Mouse (Mus musculus): ENCODE measurements around the gene S100a3.
A peak's percentile ranks its signal among the peaks of the same experiment; 100 is the strongest.

Gene S100a3

DNA sequence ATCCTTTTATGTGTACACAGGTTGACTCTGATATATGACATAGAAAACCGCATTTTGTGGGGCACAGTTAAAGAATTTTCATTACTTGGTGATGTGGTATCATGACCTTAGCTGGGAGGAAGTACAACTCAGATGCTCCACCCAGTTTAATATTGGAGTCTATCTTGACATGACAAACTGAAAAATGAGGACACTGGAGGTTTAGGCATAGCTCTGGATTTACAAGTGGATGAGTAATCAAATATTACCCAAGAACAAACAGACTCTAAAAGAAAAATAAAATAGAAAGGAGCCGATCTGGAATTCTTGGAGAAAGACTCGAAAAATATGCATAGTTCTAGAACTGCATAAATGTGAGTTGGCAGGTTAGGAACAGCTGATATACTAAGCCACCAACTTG lies 14.9 kb downstream of the S100a3 start:
- no peak for DNase-seq

DNA sequence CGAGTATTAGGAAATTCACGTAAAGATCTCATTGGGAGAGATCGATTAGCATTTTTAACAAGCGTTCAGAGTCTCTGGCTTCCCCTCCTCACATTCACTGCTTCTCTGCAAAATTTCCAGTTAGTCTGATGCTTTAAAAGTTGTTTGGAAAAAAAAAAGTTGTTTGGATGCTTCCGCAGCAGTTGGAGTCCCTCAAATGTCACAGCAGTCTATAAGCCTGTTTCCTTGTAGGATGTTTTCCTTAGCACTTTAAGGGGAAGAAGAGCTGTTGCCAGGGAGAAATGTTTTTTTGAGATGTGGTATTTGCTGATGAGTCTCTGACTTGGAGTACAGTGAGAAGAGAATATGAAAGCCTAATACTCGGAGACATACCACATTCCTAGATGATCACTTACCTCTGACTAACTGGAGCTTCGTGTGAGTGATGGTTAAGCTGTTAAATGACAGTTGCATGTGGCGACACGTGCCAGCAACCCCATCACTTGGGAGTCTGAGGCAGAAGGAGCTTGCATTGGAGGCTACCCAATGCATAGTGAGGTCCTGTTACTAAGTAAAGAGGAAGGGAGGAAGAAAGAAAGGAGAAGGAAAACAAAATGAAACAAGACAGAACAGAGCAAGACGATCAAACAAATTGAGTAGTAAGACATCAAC lies 16.1 kb downstream of the S100a3 start:
- no peak for DNase-seq

GRCm38 (mm10) chr3:90579433-90579832 lies 19.1 kb downstream of the S100a3 start:
- no peak for DNase-seq

DNA sequence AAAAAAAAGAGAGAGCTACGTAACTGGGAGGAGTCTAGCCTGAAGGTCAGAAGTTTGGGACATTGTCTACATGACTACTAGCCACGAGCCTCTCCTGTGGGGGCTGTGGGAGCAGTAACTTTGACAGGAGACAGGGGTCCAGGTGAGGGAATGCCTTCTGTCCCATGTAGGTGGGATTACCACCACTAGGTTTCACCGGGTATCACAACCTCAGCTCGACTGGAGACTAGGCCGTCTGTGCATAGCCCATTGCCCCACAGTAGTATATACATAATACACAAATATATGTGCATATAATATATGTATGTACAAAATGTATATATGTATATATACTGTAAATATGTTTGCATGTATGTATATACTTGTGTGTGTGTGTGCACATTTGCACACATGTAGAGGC lies 20.8 kb downstream of the S100a3 start:
- DNase-seq, result no peak

DNA sequence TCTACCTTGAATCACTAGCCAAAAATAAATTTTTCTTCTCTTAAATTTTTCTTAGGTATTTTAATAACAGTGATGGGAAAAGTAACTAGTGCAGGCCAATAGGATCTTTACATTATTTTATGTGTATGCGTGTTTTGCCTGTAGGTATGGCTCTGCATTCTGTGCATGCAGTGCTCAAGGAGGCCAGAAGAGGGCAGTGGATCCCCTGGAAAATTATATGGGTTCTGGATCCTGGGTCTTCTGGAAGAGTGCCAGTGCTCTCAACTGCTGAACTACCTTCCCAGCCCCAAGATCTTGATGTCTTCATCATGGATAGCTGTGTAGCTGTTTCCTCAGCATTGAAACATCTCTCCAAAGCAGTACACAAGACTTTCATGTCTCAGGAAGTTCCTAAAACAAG lies 21.8 kb downstream of the S100a3 start:
- DNase-seq, result no peak

DNA sequence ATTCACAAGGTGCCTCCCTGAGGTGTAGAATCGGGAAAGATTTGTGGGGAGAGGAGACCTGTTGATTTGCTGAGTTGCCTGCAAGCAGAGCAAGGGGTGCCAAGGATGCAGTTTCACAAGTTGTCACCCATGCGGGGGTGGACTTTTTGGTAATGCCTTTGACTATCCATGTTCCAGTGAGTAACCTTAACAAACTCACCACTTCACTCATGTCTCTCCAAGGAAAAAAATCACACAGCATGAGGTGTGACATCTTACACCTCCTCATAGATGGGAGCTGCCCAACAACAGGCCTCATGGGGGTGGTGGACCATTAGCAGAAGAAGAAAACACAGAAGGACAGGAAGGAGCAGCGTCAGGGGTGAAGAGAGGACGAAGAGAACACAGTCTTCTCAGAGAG lies 22.2 kb downstream of the S100a3 start:
- DNase-seq, result no peak

GRCm38 (mm10) chr3:90583893-90584292 lies 23.5 kb downstream of the S100a3 start:
- no peak for DNase-seq

DNA sequence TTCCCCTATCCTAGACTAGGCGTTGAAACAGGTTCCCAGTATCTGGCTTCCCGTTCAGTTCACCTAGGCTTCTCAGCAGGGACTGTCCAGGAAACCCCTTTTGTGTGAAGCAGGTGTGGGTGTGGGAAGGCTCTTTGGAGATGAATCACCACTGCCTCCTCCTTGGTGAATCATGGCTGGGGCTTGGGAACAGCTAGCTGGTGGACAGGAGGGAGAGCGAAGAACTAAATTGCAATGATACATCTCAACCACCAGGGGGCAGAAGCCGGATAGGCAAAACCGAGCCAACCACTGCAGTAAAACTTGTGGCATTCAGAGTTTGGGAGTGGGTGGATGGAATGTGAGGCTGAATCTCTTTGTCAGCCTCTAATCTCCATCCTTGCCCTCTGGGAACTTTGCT lies 25.2 kb downstream of the S100a3 start:
- peak; percentile 25 for DNase-seq

- no peak for DNase-seq
Measured at GRCm38 (mm10) chr3:90586016-90586643, 25.8 kb downstream of the S100a3 start.

- no peak for DNase-seq
Measured at GRCm38 (mm10) chr3:90586906-90587305, 26.5 kb downstream of the S100a3 start.

DNA sequence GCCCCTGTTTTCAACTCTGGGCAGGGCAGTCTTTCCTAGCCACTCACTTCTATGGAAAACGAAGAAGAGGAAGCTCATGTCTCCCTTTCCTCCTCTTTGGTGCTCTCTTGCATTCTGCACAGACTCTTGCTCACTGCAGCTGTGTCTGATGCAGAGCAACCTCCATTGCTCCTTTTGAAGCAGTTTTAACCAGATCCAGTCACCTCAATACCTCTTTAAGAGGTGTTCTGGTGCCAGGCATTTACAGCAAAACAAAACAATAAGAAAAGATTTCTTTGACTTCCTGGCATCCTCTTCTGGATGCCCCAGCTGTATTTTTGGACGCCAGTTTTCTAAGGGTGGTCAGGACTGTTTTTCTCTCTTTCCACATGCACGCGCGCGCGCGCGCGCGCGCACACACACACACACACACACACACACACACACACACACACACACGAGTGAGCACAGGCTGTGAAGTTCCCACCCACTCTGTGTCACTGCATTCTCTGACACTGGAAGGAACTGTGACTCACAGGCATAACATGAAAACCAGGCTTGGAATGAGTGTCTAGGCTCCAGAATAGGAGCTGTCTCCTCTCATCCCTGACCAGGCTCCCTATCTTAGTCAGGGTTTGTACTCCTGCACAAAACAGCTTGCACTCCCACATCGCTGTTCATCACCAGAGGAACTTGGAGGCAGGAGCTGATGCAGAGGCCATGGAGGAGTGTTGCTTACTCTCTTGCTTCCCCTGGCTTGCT lies 27.2 kb downstream of the S100a3 start:
- DNase-seq, result no peak

DNA sequence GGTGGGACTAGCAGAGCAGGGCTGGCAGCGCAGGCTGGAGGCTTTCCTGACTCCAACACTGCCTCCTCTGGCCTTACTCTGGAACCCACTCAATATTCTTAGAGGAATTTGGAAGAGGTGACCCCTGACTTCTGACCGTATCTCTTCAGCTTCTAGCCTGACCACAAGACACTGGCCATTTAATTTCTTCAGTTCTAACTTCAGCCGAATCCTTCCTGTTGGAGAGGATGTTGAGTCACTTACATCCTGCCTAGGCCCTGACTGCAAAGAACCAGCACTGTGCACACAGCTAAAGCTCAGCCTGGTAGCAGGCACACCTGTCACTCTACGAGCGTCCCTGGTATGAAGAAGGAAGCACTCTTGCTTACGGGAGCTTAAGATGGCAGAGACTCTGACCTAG lies 29.0 kb downstream of the S100a3 start:
- DNase-seq, result no peak

DNA sequence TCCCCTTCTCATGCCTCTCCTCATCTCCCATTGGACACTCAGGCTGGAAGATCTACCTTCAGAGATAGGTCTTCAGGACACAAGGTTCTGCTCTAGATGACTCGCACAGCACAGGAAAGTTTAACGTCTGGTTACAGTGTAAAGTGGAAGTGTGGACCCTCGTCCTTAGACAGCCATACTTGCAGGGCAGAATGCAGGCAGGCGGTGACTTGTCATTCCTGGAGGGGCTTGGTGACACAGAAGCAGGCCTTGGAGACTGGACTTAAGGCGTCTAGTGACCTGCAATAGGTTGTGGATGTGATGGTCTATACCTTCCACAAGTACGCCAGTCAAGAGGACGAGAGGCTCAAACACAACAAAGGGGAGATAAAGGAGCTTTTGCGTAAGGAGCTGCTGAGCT lies 29.6 kb downstream of the S100a3 start, which contains the start of gene S100a2:
Gene S100a2 (plus strand): TSS at position 301 of the 400 bp plus-strand sequence.
- DNase-seq, result no peak

GRCm38 (mm10) chr3:90594466-90594865 lies 34.1 kb downstream of the S100a3 start:
- DNase-seq, result no peak

DNA sequence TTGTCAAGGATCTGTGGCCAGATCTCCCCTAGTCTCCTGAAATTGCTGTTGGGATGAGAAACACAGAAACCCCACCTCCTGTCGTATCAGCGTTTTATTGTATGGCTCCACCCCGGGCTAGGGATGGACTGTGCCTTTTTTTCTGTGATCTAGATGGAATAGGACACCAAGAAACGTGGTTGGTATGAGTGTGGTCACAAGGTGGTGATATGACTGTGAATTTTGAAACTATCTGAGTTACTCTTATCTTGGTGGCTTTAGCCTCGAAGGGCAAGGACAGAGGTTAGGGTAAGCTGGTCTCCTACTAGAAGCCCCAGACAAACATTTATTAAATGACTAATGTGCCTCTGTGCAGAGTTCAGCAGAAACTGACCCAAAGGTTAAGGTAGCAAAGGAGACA lies 35.2 kb downstream of the S100a3 start:
- DNase-seq, result no peak

GRCm38 (mm10) chr3:90596810-90597209 lies 36.4 kb downstream of the S100a3 start:
- DNase-seq, result no peak

- no peak for DNase-seq
Measured at GRCm38 (mm10) chr3:90597736-90598135, 37.4 kb downstream of the S100a3 start.

DNA sequence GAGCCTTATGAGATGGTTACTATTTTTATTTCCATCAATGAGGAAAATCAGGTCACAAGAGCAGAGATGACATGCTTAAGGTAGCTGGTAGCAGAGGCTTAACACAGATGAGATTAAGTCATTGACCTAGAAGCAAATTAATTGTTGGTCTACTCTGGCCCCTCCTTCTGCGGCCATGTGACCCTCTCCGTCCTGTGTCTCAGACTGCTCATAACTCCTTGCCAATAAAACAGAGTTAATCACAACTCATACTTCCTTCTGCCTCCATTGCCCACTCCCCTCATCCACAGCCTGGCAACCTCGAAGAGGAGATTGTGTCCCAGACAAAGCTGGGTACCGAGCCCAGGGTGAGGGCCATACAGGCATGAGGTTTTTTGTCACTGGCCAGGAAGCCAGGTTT lies 37.8 kb downstream of the S100a3 start:
- DNase-seq, result no peak

DNA sequence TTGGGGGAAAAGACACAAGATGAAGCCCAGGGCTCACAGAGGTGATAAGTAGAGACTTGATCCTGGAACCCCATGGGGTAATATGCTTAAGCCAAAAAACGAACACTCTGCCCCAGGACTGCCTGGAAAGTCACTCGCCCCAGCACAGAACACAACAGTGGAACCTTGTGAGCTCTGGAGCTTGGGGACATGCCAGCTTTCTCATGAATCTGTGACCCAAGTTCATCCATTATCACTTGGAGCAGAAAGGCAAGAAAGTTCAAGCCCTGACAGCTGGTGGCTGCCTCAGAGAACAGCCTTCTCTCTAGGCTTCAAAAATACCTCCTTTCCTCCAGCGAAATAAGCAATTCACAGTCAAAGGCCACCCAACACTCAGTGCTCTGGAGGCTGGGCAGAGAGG lies 39.0 kb downstream of the S100a3 start:
- DNase-seq, result no peak

GRCm38 (mm10) chr3:90600036-90600435 lies 39.7 kb downstream of the S100a3 start:
- no peak for DNase-seq

- DNase-seq, result no peak
Measured at GRCm38 (mm10) chr3:90600458-90601195, 40.2 kb downstream of the S100a3 start.

DNA sequence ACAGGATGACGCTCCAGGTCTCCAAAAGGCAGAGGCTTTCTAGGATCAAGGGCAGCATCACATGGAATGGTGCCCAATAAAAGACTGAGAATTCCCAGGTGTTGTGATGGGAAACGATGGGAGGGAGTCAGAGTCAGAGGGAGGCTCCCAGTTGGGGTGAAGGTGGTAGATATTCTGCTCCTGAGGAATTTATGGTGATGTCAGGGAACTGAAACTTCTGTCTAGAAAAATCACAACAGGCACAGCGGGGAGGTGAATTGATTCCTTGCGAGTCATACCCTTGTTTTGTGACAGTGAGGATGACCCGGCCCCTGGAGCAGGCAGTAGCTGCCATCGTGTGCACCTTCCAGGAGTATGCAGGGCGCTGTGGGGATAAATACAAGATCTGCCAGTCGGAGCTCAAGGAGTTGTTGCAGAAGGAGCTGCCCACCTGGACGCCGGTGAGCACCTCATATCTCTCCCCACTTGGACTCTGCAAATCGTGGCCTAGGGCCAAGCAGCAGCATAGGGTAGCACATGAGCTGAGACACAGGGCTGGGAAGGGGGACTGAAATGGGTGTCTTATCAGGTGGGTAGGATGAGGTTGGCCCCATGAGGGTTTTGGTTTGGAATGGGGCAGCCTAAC lies 41.2 kb downstream of the S100a3 start, which contains the start of gene Gm42674:
Gene Gm42674 (plus strand): TSS at position 419 of the 625 bp plus-strand sequence.
- DNase-seq, result no peak

GRCm38 (mm10) chr3:90603623-90604022 lies 43.2 kb downstream of the S100a3 start, which contains the start of gene S100a4:
TSS of gene S100a4 (plus strand) at chr3:90603771.
- DNase-seq, result no peak

Measured in cerebellum, adult 9-11 months (tissue).